Mouse (Mus musculus) c-Kit-positive CD71-negative TER-119-negative erythroid progenitor cells, embryonic 14.5 days (primary cell): ENCODE measurements around the gene Mdh1b.

Experiments
- DNase-seq: peaks from one replicate; pipeline ENCODE4 v3.0.0-alpha.2; 2013; ENCODE audit warnings: low read depth

Gene Mdh1b

DNA sequence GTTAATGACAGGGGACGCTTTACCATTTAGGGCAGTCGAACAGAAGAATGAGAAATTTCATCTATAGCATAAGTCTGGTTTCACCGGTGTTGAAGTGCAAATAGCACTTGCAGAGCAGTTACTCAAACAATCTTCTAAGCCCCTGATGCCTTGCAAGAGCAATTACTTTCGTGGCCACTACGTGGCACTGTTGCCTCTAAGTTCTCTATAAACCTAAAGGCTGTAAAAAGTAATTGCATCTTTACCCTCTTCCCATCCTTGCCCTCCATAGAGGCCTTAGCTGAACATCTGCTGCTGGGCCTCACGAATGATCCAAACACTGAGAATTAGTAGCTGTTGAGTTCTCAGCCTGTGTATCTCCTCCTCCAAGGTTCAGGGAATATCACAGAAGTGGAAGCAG, 72.1 kb downstream of the Mdh1b start:
- DNase-seq, result peak; percentile 64
